Mouse (Mus musculus) forebrain, embryonic 15.5 days (tissue): ENCODE data around the gene Slc41a2. TPM values are rescaled to one million over a fixed set of nuclear protein-coding genes. Genes with fewer than 3 reads are reported as not detected.
A peak's percentile ranks its signal among the peaks of the same experiment; 100 is the strongest.
"Not testable (repeated sequence)": the region's sequence is repeated elsewhere in the genome, so short reads cannot be mapped to it uniquely, and the experiment has no call there.

Source experiments
- ATAC-seq: fragments of 200-750 bp; cut with Nextera tagmentation; replicated peaks from 2 replicates; pipeline ENCODE4 v1.8.0; 2017; ENCODE audit warnings: mild to moderate bottlenecking, moderate TSS enrichment, moderate library complexity
- H3K27ac ChIP-seq: fragments of 300-500 bp; sonication (generic); replicated peaks from 2 replicates; pipeline ENCODE4 v1.5.1; 2015; ENCODE audit warnings: mild to moderate bottlenecking, inconsistent platforms
- H3K27me3 ChIP-seq: fragments of 300-500 bp; sonication (generic); 2 replicates; pipeline ENCODE4 v1.6.1; 2015; ENCODE audit warnings: inconsistent platforms
- H3K36me3 ChIP-seq: fragments of 300-500 bp; sonication (generic); 2 replicates; pipeline ENCODE4 v1.6.1; 2015; ENCODE audit warnings: mild to moderate bottlenecking, inconsistent platforms
- H3K4me1 ChIP-seq: fragments of 300-500 bp; sonication (generic); 2 replicates; pipeline ENCODE4 v1.6.1; 2015; ENCODE audit warnings: inconsistent platforms
- H3K4me2 ChIP-seq: fragments of 300-500 bp; sonication (generic); replicated peaks from 2 replicates; pipeline ENCODE4 v1.6.1; 2015; ENCODE audit warnings: mild to moderate bottlenecking, inconsistent platforms
- H3K4me3 ChIP-seq: fragments of 300-500 bp; sonication (generic); 2 replicates; pipeline ENCODE4 v1.5.1; 2015; ENCODE audit warnings: mild to moderate bottlenecking, inconsistent platforms
- H3K9ac ChIP-seq: fragments of 300-500 bp; sonication (generic); replicated peaks from 2 replicates; pipeline ENCODE4 v1.6.1; 2015; ENCODE audit warnings: mild to moderate bottlenecking, inconsistent platforms
- H3K9me3 ChIP-seq: fragments of 300-500 bp; sonication (generic); 2 replicates; pipeline ENCODE4 v1.6.1; 2016; ENCODE audit warnings: inconsistent platforms
- WGBS: fragments of 180-500 bp; shearing (Covaris S2); methylation state at CpG from one replicate; pipeline ENCODE4 v1.1.7; 2015; ENCODE audit warnings: mixed read lengths; 5-methylcytosine and 5-hydroxymethylcytosine counted together
- polyA plus RNA-seq: library from polyadenylated mRNA; unstranded; fragments of >200 nt; fragmentation: Nextera tagmentation; extraction: Ambion mirVana; gene quantifications from 2 replicates; pipeline ENCODE4 v1.2.1, GENCODE M21; 2015

Gene Slc41a2
- polyA plus RNA-seq, 1 experiment from 2014 or later, result 4.4 TPM

GRCm38 (mm10) chr10:83368918-83369317, 31.2 kb upstream of the Slc41a2 start:
- peaks cover 75% of the 10 kb centered on the region for H3K36me3 ChIP-seq

GRCm38 (mm10) chr10:83363451-83363850, 25.8 kb upstream of the Slc41a2 start:
- Histone ChIP-seq H3K9ac (no peak overlapping the region), H3K4me1 (peaks cover 16% of the 10 kb centered on the region), H3K27me3 (no peaks in the 10 kb centered on the region), H3K9me3 (no peaks in the 10 kb centered on the region), H3K4me3 (no peak overlapping the region), H3K27ac (no peak overlapping the region), H3K36me3 (peaks cover 43% of the 10 kb centered on the region), H3K4me2 (no peak overlapping the region)
- WGBS, result 93% methylated on average over 8 of the region's 8 CpGs
- no peak for ATAC-seq

More at GRCm38 (mm10) chr10:83368918-83369317, 31.2 kb upstream of the Slc41a2 start:
- Histone ChIP-seq H3K9ac (no peak overlapping the region), H3K4me1 (no peaks in the 10 kb centered on the region), H3K9me3 (no peaks in the 10 kb centered on the region), H3K4me3 (no peak overlapping the region), H3K4me2 (no peak overlapping the region), H3K27me3 (no peaks in the 10 kb centered on the region), H3K27ac (no peak overlapping the region)
- no peak for ATAC-seq
- 69% methylated on average over 5 of the region's 5 CpGs for WGBS

GRCm38 (mm10) chr10:83361643-83362382, 24.1 kb upstream of the Slc41a2 start:
- H3K9me3 ChIP-seq, result no peaks in the 10 kb centered on the region
- no peak overlapping the region for H3K27ac ChIP-seq
- peaks cover 27% of the 10 kb centered on the region for H3K36me3 ChIP-seq
- no peak overlapping the region for H3K9ac ChIP-seq
- H3K4me3 ChIP-seq, result peak overlapping the region; percentile 94
- peaks cover 16% of the 10 kb centered on the region for H3K4me1 ChIP-seq
- ATAC-seq, result no peak
- 42% methylated on average over 5 of the region's 5 CpGs for WGBS
- H3K4me2 ChIP-seq, result peak overlapping the region; percentile 81
- no peaks in the 10 kb centered on the region for H3K27me3 ChIP-seq

- peak; percentile 84 for ATAC-seq
- peak overlapping the region; percentile 85 for H3K9ac ChIP-seq
- H3K27me3 ChIP-seq, result no peaks in the 10 kb centered on the region
- H3K4me1 ChIP-seq, result peaks cover 16% of the 10 kb centered on the region
- under 1% methylated on average over 40 of the region's 40 CpGs for WGBS
- H3K9me3 ChIP-seq, result no peaks in the 10 kb centered on the region
- H3K36me3 ChIP-seq, result peaks cover 12% of the 10 kb centered on the region
- peak overlapping the region; percentile 94 for H3K4me3 ChIP-seq
- peak overlapping the region; percentile 72 for H3K27ac ChIP-seq
- peak overlapping the region; percentile 81 for H3K4me2 ChIP-seq
Observed at GRCm38 (mm10) chr10:83360356-83360755, 22.7 kb upstream of the Slc41a2 start.

GRCm38 (mm10) chr10:83359956-83360355, 22.3 kb upstream of the Slc41a2 start, which contains the start of gene D10Wsu102e:
Gene D10Wsu102e (plus strand): TSS chr10:83360221.
- Histone ChIP-seq H3K4me2 (peak within 1 kb of the TSS; percentile 81), H3K27me3 (no peaks in the 10 kb centered on the region), H3K4me1 (peaks cover 16% of the 10 kb centered on the region), H3K9me3 (no peaks in the 10 kb centered on the region), H3K9ac (peak within 1 kb of the TSS; percentile 85), H3K27ac (peak within 1 kb of the TSS; percentile 72), H3K36me3 (peaks cover 8% of the 10 kb centered on the region), H3K4me3 (peak within 1 kb of the TSS; percentile 94)
- peak; percentile 98 for ATAC-seq
- WGBS, result under 1% methylated on average over 30 of the region's 30 CpGs

DNA sequence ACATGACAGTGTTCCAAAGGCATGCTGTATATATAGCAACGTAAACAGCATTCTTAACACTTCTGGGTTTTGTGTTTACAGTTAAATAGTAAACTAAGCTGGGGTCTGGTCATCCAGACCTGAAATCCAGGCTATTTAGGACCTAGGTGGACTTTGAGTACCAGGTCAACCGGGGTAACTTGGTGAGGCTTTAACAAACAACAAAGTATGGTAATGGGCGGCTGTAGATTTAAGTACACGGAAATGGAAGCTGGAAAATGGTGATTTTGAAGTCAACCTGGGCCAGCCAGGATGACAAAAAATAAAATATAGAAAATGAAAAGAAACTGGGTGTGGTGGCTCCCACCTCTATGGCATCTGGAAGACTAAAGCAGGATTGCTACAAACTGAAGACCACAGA, 21.8 kb upstream of the Slc41a2 start:
- WGBS, result 89% methylated on average over 4 of the region's 4 CpGs
- no peak for ATAC-seq
- Histone ChIP-seq H3K36me3 (peaks cover 3% of the 10 kb centered on the region; the same call in 1 of the 2 replicates), H3K9me3 (no peaks in the 10 kb centered on the region), H3K27ac (peak overlapping the region; percentile 72), H3K4me2 (peak overlapping the region; percentile 81), H3K27me3 (no peaks in the 10 kb centered on the region), H3K9ac (peak overlapping the region; percentile 31), H3K4me1 (peaks cover 16% of the 10 kb centered on the region), H3K4me3 (peak overlapping the region; percentile 94)

GRCm38 (mm10) chr10:83356416-83356815, 18.7 kb upstream of the Slc41a2 start:
- H3K9me3 ChIP-seq, result no peaks in the 10 kb centered on the region
- H3K27me3 ChIP-seq, result no peaks in the 10 kb centered on the region
- H3K36me3 ChIP-seq, result no peaks in the 10 kb centered on the region
- WGBS, result 82% methylated on average over 12 of the region's 12 CpGs
- no peak for ATAC-seq
- H3K4me2 ChIP-seq, result no peak overlapping the region
- no peak overlapping the region for H3K27ac ChIP-seq
- no peak overlapping the region for H3K4me3 ChIP-seq
- no peak overlapping the region for H3K9ac ChIP-seq
- H3K4me1 ChIP-seq, result peaks cover 14% of the 10 kb centered on the region

DNA sequence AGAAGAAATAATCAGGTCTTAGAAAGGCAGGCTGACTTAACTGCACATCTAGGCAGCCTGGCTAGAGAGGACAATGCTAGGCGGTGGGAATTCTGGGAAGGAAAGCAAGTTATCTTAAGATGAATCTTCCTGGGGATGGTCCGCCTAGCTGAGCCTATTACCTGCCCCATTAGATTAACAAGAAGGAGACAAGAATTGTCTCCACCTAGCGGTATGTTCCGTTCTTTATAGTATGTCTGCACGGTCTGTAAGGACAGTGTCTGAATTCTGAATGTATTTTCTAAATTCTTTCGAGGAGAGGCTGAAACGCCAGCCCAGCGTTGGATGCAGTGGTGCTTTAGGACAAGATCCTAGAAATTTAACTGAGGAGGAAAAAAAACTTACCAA, 16.6 kb upstream of the Slc41a2 start:
- no peak for ATAC-seq
- 67% methylated on average over 8 of the region's 8 CpGs for WGBS
- H3K4me2 ChIP-seq, result no peak overlapping the region
- H3K4me1 ChIP-seq, result peaks cover 5% of the 10 kb centered on the region; the same call in 1 of the 2 replicates
- no peak overlapping the region for H3K4me3 ChIP-seq
- H3K27me3 ChIP-seq, result no peaks in the 10 kb centered on the region
- no peaks in the 10 kb centered on the region for H3K9me3 ChIP-seq
- H3K27ac ChIP-seq, result no peak overlapping the region
- no peak overlapping the region for H3K9ac ChIP-seq
- H3K36me3 ChIP-seq, result no peaks in the 10 kb centered on the region

- ATAC-seq, result no peak
- H3K9ac ChIP-seq, result no peak overlapping the region
- H3K36me3 ChIP-seq, result no peaks in the 10 kb centered on the region
- H3K4me3 ChIP-seq, result no peak overlapping the region
- H3K9me3 ChIP-seq, result no peaks in the 10 kb centered on the region
- H3K27me3 ChIP-seq, result no peaks in the 10 kb centered on the region
- H3K27ac ChIP-seq, result no peak overlapping the region
- no peak overlapping the region for H3K4me2 ChIP-seq
- H3K4me1 ChIP-seq, result 0 out of 2 replicates have a peak, but pooled peaks cover 4% of the 10 kb centered on the region
- 56% methylated on average over 14 of the region's 14 CpGs for WGBS
Observed at GRCm38 (mm10) chr10:83353680-83354332, 16.1 kb upstream of the Slc41a2 start.

DNA sequence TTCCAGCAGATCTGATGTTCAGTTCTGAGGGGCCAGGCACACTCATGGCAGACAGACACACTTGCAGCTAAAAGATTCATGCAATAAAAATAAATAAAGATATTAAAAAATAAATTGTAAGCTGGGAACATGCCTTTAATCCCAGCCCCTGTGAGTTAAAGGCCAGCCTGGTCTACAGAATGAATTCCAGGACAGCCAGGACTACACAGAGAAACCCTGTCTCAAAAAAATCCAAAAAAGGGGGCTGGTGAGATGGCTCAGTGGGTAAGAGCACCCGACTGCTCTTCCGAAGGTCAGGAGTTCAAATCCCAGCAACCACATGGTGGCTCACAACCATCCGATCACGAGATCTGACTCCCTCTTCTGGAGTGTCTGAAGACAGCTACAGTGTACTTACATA, 14.1 kb upstream of the Slc41a2 start:
- not testable (repeated sequence) for H3K27ac ChIP-seq, H3K4me3 ChIP-seq, H3K36me3 ChIP-seq, H3K4me2 ChIP-seq, H3K27me3 ChIP-seq, H3K9me3 ChIP-seq, ATAC-seq, H3K9ac ChIP-seq, H3K4me1 ChIP-seq
- WGBS, result 92% methylated on average over 4 of the region's 4 CpGs

- Histone ChIP-seq H3K4me1 (0 out of 2 replicates have a peak, but pooled peaks cover 4% of the 10 kb centered on the region), H3K27ac (no peak overlapping the region), H3K36me3 (no peaks in the 10 kb centered on the region), H3K9ac (no peak overlapping the region), H3K9me3 (no peaks in the 10 kb centered on the region), H3K4me3 (no peak overlapping the region), H3K4me2 (no peak overlapping the region), H3K27me3 (no peaks in the 10 kb centered on the region)
- ATAC-seq, result no peak
- WGBS, result 92% methylated on average over 2 of the region's 2 CpGs
Observed at GRCm38 (mm10) chr10:83350689-83351088, 13.0 kb upstream of the Slc41a2 start.

- no peaks in the 10 kb centered on the region for H3K4me1 ChIP-seq
- H3K27ac ChIP-seq, result no peak overlapping the region
- ATAC-seq, result no peak
- no peaks in the 10 kb centered on the region for H3K36me3 ChIP-seq
- no peak overlapping the region for H3K4me3 ChIP-seq
- H3K27me3 ChIP-seq, result no peaks in the 10 kb centered on the region
- H3K4me2 ChIP-seq, result no peak overlapping the region
- H3K9me3 ChIP-seq, result no peaks in the 10 kb centered on the region
- WGBS, result 11% methylated on average over 7 of the region's 7 CpGs
- no peak overlapping the region for H3K9ac ChIP-seq
Observed at GRCm38 (mm10) chr10:83347494-83347893, 9.8 kb upstream of the Slc41a2 start.
